Mouse (Mus musculus): Measurements from ENCODE around the gene Ptprg. TPM values are rescaled to one million over a fixed set of nuclear protein-coding genes. Genes with fewer than 3 reads are reported as not detected.
"Not testable (repeated sequence)": the region's sequence is repeated elsewhere in the genome, so short reads cannot be mapped to it uniquely, and the experiment has no call there.

Ptprg gene
- total RNA-seq, 4 experiments from 2014 or later, result 67.3 to 90.1 (median 75.5) TPM

DNA sequence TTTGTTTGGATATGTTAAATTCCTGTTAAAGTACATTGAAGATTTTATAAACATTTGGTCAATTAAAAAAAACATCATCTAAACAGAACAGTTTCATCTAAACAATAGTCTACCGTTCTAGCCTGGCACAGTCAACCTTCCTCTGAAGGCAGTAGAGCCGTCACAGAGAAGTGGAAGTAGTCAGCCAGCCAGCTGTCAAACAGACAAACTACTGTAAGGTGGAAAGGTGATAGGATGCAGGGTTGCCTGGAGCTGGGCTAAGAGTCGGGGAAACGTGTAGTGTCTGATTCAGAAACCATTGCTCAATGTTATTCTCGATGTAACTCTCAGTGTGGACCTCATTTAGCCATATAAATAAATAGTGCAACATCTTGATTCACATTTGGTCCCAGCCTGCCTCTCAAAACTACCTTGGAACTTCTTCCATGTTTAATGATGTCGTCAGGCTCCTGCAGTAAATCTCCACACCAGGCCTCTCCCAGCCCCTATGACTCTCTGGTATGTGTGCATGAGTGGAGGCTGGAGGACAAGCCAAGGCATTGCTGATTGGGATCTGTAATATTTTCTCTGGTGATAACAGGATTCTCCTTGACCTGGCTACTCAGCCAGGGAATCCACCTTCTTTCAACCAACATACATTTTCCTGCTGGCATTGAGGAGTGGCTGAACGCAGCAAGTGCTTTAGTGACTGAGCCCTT, 178.0 kb downstream of the Ptprg start:
- DNase-seq (ENCODE audit: low spot score in 2 of 2), result no peak

DNA sequence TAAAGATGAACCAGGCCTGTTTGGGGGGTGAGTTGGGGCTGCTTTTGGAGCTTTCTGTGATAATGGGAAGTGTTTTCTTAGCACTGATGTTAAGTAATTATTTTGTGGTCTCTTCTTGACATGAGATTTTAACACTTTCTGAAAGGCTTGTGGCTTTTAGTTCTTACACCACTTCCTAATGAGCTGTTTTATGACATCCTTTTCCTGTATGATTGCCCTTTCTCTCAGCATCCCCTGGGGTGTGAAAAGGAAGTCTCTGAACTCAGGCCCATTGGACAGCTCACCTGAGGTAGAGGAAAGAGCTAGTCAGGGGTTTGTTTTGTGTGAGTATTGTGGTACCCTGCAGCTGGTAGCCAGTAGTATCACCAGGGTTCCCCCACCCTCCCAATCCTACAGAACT, 179.0 kb downstream of the Ptprg start:
- no peak for DNase-seq (ENCODE audit: low spot score in 2 of 2)

DNA sequence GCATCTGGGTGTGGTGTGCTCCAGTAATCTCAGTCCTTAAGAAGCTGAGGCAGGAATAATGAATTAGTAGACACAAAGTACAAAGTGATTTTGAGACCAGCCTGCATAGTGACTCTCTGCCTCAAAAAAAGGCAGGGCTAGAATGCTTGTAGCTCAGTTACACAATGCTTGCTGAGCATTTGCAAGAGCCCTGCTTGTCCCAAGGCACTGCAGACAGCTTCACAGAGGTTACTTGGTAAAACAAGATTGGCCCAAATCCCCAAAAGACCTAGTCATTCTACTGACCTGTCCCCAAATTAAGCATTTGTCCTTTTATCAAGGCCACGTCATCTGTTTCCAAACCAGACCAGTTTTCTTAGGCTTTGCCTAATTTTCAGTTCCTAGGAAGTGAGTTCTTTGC, 190.4 kb downstream of the Ptprg start:
- no peak for DNase-seq (ENCODE audit: low spot score in 2 of 2)

DNA sequence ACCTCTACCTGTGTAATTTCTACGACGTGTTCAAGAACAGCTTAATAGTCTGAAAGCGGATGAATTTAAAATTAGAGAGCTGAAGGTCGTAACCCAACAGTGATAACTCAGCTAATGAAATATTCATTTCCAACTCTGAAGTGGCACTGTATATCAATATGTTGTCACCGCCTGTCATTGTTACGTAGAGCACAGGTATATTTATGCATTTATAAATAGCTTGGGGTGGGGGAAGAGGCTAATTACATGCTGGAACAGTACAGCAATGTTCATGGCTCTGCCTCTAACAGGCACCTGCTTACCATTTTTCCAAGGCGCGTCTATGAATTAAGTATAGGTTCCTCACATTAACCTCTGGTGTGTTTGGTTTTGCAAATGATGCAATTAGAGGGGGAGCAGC, 199.3 kb downstream of the Ptprg start:
- DNase-seq (ENCODE audit: low spot score in 2 of 2), result no peak

DNA sequence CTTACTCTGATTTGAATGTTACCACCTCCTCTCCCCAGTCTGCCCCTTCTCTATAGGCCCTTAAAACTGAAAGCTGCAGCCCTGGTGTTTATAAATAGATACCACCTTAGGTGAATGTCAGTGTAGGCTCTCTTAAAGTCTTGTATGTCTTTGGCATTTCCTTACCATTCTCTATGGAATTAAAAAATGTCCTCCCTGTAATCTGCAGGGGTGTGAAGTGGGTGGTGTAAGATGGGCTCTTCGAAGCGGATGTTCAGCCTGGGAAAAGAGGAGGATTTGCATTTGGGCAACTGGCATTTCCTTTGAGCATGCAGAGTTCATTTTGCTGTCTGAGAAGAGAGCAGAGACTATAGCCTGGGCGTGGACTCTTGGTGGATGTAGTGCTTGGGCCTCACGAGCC, 201.3 kb downstream of the Ptprg start:
- peak in 1 of 2 experiments; percentile 39 for DNase-seq (ENCODE audit: low spot score in 2 of 2)

DNA sequence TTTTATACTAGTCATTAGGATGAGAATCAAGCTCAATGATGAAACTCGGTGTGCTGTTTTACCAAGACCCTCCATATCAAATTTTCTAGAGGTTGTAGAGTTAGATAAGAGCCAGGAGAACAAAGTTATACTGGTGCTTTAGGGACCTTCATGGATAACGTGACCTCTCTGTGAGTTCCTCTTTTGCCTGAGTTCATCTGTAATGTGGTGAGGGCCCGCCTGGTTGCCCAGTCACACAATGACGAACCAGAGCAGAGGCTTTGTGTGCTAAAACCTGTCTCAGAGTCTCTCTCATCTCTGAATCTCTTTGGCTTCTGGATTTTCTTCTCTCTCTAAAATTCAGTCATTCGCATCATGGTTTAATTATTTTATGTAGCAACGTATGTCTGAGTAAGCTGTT, 204.9 kb downstream of the Ptprg start:
- no peak for DNase-seq (ENCODE audit: low spot score in 2 of 2)

DNA sequence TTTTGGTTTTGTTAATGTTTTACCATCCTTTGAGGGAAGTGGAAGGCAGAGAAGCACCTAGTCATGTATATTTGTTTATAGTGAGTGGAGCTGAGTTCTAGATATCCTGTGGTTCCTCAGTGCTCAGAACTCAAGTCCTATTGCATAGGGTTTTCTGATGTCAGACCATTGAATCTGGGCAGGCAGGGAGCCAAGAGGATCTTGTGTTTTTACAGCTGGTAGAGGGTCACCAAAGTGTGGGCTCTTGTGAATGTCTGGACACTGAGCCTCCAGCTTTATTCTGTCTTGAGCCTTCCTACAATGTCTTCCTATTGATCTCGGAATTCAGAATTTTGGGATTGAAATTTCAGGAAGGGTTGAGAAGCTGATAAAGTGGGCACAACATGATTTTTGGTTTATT, 206.0 kb downstream of the Ptprg start:
- no peak for DNase-seq (ENCODE audit: low spot score in 2 of 2)

DNA sequence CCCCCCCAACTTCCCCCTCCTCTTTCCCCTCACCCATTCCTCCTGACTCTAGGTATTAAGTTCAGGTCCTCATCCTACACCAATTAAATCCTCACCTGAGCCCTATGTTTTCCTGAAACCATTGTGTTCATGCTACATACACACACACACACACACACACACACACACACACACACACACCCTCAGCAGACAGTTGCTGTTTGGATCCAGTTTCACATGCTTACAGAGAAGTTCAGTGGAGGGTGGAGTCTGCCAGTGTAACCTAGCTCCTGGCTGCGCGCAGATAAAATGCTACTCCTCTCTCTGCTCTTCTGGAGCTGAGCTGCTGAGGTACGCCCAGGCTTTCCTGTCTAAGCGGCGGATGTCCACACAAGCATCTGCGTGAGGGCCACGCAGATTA, 209.7 kb downstream of the Ptprg start:
- no peak for DNase-seq (ENCODE audit: low spot score in 2 of 2)

DNA sequence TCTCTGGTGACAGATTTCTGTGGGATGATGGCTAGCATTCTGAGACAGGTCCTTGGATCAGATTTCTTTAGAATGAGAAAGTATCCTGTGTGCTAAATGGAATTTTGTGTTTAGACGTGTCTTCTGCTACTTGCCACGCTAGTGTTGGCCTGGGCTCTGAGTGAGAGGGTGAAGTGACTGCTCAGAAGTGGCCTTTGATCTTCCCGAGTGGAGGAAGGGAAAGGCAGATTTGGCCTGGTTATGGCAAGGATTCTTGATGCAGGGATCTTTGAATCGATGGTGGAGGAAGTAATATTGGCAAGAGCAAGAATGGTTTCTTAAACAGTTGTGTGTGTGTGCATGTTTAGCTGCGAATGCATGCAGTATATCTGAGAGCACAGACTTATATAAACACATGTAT, 219.4 kb downstream of the Ptprg start:
- no peak for DNase-seq (ENCODE audit: low spot score in 2 of 2)

DNA sequence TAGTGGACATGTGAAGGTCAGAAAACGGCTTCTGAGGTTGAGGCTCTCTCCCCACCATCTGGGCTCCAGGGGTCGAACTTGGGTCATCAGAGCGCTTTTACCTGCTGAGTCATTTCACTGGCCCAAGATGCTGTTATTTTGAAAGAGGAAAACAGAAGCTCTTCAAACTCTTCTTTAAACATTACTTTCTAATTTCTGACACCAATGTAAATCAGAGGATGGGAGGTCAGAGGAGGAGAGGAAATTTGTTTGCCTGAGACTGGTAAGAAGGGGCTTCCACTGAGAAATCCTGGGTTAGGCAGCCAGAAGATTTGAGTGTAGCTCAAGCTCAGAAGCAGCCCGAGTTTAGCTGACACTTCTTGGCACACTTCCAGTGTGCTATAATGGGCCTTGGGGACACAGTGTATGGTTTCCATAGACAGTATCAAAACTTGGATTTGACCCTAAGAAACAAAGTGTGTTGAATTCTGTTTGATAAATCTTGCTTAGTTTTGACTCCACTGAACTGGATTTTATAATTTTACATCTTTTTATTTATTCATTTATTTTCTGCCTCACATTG, 221.2 kb downstream of the Ptprg start:
- no peak for DNase-seq (ENCODE audit: low spot score in 2 of 2)

DNA sequence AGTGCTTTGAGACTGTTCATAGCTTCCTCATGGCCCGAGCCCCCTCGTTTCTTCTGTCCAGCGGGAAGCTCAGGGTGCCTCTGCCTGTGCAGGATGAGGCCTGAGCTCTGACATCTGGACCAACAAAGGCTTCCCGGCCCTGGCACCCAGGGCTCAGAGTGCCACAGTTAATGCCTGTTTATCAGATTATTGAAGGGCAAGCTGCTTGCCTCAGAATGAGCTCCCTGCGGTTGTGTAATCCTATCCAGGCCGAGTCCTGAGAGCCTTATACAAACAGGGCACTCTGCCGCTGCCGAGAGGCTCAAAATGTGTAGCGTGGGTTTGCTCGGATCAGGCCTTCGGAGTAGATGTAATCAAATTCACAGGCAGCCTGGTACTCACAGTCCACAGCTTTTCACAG, 221.9 kb downstream of the Ptprg start:
- peak in 1 of 2 experiments; percentile 15 for DNase-seq (ENCODE audit: low spot score in 2 of 2)

DNA sequence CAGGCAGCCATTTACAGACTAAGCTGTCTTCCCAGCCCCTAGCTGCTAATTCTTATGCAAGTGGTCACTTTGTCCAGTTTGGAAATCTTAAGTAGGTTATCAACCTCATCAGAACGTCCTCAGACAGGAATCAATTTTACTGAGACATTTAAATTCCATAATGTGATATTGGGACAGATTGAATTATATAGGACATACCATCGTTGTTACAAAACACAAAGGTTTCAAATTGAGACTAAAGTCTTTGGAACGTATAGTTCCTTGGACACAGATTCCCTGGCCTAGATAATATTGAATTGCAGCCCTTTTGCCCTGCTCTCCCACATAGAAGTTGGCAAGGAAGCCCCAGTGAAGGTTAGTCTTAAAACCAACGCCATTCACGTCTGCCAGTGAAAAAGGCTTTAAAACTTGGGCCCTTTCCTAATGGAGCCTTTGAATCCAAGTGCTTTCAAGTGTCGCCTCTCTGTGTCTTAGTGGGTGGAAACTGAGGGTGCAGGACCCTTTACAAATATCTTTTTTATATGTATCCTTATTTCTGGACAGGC, 222.7 kb downstream of the Ptprg start:
- DNase-seq (ENCODE audit: low spot score in 2 of 2), result no peak

DNA sequence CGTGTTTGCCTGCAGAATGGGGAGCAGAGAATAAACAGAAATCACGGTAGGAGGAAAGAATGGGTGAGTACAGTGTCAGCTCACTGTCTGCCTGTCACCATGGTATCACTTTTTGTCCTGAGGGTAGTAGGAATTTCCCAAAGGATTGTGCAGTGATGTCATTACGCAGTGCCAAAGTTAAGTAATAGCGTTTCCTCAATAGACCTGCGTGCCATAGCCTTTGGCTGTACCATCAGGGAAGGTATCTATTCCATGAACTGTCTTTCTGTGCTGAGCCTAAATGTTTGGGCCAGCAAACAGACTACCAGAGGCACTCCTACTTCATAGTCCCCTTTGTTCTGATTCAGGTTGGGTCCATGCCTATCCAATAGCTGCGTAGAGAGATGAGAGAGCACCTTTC, 223.2 kb downstream of the Ptprg start:
- DNase-seq (ENCODE audit: low spot score in 2 of 2), result no peak

DNA sequence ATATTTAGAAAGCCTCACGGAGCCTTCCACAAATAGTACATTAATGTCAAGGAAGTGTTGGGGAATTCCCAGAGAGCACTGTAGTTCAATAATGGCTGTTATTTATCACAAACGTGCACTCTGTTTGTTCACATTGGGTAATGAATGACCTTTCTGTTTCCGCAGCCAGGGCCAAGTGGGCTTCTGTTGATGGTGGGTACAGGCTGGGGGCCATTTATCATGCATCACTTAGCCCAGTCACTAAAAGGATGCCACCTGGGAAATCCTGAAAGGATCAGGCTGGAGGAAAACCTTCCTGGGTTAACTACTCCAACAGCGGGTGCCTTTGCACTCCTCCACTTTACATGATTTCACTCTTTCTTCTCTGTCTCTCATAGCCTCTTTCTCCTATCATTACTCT, 237.9 kb downstream of the Ptprg start:
- DNase-seq (ENCODE audit: low spot score in 2 of 2), result no peak

DNA sequence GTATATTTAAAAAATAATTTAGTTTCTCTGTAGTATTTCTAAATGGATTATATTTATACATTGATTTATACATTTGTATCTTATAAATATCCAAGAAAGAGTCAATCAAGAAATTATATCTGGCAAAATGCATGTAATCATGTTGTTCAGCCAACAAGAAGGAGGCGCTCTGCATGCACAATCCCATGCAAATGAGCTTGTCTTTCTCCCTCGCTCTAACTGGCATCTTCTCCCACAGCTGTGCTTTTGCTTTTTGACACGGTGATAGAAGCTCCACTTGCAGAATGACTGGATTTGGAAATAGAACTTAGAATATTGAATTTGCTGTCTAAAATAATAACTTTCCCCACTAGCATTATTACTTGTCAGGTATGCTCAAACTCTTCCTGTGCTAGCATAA, 240.5 kb downstream of the Ptprg start:
- DNase-seq (ENCODE audit: low spot score in 2 of 2), result no peak

DNA sequence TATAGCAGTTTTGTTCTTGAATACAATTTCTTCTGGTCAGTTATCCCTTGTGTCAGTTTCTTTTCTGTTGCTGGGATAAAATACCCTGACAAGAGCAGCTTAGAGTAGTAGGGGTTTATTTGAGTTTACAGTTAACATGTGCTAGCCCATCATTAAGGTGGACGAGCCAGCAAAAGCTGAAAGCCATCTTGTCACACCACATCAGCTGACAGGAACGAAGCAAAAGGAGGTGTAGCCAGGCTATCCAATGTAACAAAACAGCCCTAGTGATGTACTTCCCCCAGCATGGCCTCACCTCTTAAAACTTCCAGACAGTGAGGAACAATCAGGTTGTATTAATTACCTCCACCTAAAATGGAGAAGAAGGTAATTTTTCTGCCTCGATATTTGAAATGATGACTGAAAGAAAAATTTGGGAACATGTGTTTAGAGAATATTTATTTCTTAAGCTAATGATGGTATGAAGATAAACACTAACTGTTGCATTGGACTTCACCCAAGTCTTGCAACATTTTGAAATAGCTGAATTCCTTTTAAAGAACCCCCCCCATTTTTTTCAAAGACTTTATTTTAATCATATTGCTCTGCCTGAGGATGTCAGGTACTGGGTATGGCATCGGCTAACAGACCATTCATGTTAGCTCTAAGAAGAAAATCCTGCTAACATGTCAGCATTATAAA, 249.2 kb downstream of the Ptprg start:
- no peak for DNase-seq (ENCODE audit: low spot score in 2 of 2)

DNA sequence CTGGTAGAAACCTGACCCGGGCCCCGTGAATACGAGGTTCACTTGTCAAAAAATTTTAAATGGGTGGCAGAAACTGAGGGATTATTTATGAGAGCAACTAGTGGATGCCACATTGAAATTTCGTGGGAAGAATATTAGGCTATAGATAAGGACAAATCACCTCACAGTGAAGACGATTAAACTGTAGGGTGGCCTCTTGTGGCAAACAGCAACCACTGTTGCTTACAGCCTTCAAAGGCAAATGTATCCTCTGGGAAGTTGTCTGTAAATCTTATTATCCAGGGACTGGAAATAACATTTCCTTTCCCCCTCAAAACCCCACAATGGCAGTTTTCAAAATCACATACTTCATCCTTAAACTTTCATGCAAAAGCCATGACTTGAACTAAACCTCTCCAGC, 253.3 kb downstream of the Ptprg start:
- no peak for DNase-seq (ENCODE audit: low spot score in 2 of 2)

DNA sequence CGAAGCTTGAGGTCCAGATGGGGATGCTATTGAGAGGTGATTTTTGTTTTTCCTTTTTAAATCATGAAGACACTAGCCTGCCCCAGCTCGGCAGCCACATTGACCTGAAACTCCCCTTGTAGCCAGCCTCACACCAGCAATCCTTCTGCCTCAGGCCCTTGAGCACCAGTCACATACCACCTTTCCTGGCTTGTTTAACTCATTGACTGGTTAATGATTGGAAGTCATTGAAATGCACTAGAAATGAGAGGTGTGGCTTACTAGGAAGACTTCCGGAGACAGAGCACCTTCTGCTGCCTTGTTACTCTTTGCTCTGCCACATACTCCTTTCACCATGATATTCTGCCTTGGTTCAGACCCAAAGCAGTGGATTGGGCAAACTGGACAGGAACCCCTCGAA, 254.1 kb downstream of the Ptprg start:
- DNase-seq (ENCODE audit: low spot score in 2 of 2), result no peak

DNA sequence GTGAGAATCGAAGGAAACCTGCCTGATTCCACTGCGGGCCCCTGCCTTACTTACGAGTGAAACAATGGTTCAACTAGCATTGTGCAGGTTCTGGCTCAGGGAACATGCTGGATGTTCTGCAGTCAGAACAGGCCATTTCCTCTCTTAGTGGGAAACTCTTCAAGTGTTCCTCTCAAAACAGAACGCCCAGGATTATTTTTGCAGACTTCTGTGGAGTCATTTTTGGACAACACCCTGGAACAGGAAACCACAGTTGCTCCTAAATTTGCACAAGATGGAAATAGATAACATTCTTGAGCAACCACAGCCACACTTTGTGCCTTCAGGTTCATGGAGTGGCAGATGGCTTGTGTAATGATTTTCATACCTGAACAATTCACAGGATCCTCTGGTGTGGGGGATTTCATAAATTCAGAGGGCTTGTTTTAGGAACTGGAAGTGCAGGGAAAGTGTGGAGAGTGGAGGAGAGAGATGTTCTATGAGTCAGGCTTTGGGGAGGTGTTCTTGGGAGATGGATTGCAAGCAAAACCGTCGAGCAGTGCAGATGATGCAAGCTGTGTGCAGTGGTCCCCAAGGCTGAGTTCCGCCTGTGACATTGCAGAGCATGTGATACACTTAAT, 257.9 kb downstream of the Ptprg start:
- DNase-seq (ENCODE audit: low spot score in 2 of 2), result peak; percentile 10 to 57

DNA sequence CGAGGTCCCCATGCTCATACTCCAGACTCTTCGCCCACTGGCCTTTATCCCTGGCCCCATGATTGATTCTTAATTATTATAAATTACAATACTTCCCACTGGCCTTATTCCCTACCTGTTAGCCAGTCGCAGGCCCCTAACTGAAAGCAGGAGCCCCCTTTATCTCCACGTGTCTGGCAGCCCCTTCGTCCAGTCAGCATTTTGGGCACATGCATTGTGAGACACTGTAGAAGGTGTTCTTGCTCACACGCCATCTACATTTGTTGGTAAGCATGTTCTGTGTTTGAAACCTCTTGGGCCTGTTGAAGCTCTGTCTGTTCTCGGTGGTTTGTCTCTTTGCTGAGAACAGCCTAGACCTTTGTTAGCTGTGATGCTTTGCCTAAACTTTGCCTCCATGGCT, 259.0 kb downstream of the Ptprg start:
- DNase-seq (ENCODE audit: low spot score in 2 of 2), result no peak

DNA sequence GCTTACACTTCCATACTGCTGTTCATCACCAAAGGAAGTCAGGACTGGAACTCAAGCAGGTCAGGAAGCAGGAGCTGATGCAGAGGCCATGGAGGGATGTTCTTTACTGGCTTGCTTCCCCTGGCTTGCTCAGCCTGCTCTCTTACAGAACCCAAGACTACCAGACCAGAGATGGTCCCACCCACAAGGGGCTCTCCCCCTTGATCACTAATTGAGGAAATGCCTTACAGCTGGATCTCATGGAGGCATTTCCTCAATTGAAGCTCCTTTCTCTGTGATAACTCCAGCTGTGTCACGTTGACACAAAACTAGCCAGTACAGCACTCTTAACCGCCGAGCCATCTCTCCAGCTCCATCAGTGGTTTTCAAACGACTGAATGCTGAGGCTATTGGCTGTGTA, 261.5 kb downstream of the Ptprg start:
- not testable (repeated sequence) for DNase-seq (ENCODE audit: low spot score in 2 of 2)

DNA sequence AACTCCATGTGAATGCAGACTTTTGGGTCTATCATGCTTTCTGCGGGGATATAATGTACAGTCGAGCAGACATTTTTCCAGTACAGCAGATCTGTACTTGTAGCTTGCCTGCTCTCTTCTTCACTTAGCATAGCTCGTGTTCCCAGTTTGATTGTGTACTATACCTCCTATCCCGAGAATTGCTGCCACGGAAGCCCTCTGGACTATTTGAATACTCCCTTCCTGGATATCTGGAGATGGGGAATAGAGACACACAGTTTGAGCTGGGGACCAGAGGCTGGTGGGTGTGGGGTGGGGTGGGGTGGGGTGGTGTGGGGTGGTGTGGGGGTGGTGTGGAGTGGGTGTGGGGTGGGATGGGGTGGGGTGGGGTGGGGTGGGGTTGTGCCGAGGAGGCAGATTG, 263.9 kb downstream of the Ptprg start:
- no peak for DNase-seq (ENCODE audit: low spot score in 2 of 2)
